Mouse (Mus musculus): ENCODE results near the gene C87436.
A peak's percentile ranks its signal among the peaks of the same experiment; 100 is the strongest.

Gene C87436

GRCm38 (mm10) chr6:86426358-86426757 lies 11.8 kb upstream of the C87436 start, which contains the start of gene Gm44790:
TSS of gene Gm44790 (plus strand) at chr6:86426658.
- DNase-seq (ENCODE audit: low read depth, low spot score), result no peak

DNA sequence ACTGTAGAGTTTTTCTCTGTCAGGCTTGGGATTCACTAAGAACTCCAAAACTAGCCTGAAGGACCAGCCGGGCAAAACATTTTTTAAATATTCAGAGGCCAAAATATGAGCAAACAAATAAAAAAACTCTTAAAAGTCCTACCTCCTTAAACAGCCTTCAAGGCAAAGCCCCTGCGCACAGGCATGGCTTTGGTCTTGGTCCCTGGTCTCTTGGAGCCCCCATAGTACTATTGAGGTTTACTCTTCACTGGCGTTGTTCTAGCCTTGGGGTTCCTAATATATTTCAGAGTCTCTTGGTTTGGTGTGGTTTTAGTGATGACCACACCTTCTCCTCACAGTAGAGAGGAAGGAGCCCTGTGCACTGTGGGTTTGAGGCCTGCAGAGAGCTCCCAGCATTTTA lies 6.6 kb upstream of the C87436 start:
- no peak for DNase-seq (ENCODE audit: low read depth, low spot score)

DNA sequence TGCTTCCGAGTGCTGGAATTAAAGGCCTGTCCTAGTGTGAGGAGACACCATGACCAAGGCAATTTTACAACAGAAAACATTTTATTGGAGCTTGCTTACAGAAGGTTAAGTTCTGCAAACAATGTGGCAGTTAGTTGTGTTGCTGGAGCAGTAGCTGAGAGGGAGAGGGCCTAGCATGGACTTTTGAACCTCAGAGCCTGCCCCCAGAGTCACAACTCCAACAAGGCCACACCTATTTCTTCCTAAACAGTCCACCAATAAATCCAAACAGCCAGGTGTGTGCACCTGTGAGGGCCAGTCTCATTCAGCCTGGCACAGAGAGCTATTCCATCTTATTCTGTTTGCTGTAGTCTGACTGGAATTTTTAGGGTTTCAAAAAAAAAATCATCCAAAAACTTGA lies 4.5 kb upstream of the C87436 start:
- DNase-seq (ENCODE audit: low read depth, low spot score), result no peak

DNA sequence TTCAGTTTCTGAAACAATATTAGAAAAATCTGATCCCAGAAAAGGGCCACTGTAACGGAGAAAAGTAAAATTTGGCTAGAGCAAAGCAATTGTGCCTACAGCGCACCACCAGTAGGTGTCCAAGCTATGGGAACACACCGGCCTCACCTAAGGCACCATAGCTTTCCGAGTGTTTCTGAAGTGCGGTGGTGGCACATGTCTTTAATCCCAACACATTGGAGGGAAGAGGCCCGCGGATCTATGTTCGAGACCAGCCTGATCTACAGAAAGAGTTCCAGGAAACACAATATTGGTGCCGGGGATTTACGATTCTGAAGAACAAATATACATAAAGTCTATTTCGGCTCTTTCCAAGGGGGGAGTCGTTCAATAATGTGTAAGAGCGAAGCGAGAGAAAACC lies 463 bp upstream of the C87436 start:
- peak; percentile 46 for DNase-seq (ENCODE audit: low read depth, low spot score)

DNA sequence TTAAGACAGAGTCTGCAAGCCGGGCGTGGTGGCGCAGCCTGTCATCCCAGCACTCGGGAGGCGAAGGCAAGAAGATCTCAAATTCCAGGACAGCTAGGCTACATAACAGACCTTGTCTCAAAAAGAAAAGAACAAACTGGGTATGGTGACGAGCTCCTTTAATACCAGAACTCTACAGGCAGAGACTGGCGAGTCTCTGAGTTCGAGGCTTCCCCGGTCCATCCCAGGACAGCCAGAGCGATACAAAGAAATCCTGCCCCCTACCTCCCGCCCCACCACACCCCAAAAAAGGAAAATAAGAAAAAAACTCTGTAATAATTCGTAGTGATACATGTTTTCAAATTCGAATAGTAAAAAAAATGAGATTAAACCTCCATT lies 934 bp downstream of the C87436 start:
- no peak for DNase-seq (ENCODE audit: low read depth, low spot score)

GRCm38 (mm10) chr6:86439531-86439930 lies 1.4 kb downstream of the C87436 start:
- DNase-seq (ENCODE audit: low read depth, low spot score), result no peak

- no peak for DNase-seq (ENCODE audit: low read depth, low spot score)
These were observed 3.4 kb downstream of the C87436 start for GRCm38 (mm10) chr6:86441571-86441970.

- no peak for DNase-seq (ENCODE audit: low read depth, low spot score)
These were observed 7.4 kb downstream of the C87436 start for GRCm38 (mm10) chr6:86445551-86445950.

GRCm38 (mm10) chr6:86446927-86447568 lies 8.9 kb downstream of the C87436 start:
- DNase-seq (ENCODE audit: low read depth, low spot score), result no peak

- no peak for DNase-seq (ENCODE audit: low read depth, low spot score)
These were observed 18.6 kb downstream of the C87436 start for GRCm38 (mm10) chr6:86456727-86457126.

GRCm38 (mm10) chr6:86463079-86463478 lies 24.9 kb downstream of the C87436 start:
- no peak for DNase-seq (ENCODE audit: low read depth, low spot score)

DNA sequence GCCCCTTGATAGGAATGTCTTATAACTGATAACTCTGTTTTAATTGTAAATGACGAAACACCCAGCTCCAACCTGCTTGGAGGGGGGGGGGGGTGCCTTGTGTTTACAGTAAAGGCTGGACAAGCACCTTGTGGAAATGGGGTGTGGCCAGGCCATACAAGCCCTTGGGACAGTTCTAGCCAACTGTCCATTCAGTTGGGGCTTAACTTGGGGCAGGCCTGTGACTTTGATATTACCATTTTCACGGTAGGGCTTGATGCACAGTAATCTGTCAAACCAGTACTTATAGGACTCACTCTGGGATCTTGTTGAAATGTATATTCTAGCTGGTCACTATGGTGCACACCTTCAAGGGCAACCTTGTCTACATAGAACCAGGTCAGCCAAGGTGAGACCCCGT lies 33.1 kb downstream of the C87436 start:
- no peak for DNase-seq (ENCODE audit: low read depth, low spot score)

DNA sequence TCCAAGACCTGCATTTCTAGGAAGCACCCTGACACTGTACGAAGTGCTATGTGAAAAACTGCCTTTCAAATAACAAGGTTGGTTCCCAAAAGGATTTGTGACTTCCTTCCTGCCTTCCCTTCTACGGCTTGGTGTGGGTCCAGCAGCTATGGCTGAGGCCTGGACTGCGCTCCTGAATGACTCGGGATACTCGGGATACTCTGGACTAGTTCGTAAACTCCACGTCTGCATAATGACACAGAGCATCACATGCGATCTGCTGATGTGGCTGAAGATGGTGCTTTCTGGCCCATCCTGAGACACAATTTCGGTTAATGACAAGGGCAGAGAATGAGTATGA lies 33.6 kb downstream of the C87436 start:
- DNase-seq (ENCODE audit: low read depth, low spot score), result no peak

GRCm38 (mm10) chr6:86472100-86472955 lies 34.2 kb downstream of the C87436 start:
- peak; percentile 96 for DNase-seq (ENCODE audit: low read depth, low spot score)

GRCm38 (mm10) chr6:86473077-86473476 lies 34.9 kb downstream of the C87436 start:
- DNase-seq (ENCODE audit: low read depth, low spot score), result no peak

DNA sequence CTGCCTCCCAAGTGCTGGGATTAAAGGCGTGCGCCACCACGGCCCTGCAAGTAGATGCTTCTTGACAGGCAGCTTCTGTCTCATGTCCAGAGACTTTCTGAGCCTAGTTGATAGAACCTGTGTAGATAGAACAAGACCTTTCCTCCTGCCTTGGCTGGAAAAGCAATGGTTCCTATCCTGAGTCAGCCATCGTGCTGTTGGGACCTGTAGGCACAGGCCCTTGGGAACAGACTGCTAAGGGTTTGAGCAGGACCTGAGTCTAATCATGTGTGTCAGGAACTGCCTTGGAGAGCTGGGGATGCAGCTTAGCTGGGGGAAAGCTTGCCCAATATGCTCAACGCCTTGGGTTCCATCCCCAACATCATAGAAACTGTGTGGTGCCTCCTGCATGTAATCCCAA lies 35.9 kb downstream of the C87436 start:
- no peak for DNase-seq (ENCODE audit: low read depth, low spot score)

DNA sequence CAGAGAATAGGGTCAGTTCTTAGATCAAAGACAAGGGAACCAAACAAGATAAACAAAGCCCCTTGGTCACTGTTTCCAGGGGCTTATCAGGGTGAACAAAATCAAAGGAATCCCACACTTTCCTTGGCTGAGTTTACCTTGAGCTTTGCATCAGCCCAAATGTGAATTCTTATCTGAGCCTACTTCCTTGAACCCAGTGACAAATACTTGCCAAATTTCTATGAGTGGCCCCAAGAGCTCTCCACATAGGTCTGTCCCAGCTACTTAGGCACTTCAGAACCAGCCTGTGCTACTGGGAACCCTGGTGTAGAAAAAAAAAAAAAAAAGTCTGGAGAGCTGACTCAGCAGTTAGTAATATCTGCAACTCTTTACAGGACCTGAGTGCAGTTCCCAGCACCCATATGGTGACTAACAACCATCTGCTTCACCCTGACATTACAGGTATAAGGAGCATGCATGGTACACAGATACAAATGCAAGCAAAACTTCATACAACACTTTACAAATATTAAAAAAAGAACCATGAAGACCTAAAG lies 36.5 kb downstream of the C87436 start:
- no peak for DNase-seq (ENCODE audit: low read depth, low spot score)

- DNase-seq (ENCODE audit: low read depth, low spot score), result no peak
These were observed 37.4 kb downstream of the C87436 start for GRCm38 (mm10) chr6:86475462-86476167.

GRCm38 (mm10) chr6:86476931-86477330 lies 38.8 kb downstream of the C87436 start:
- no peak for DNase-seq (ENCODE audit: low read depth, low spot score)

DNA sequence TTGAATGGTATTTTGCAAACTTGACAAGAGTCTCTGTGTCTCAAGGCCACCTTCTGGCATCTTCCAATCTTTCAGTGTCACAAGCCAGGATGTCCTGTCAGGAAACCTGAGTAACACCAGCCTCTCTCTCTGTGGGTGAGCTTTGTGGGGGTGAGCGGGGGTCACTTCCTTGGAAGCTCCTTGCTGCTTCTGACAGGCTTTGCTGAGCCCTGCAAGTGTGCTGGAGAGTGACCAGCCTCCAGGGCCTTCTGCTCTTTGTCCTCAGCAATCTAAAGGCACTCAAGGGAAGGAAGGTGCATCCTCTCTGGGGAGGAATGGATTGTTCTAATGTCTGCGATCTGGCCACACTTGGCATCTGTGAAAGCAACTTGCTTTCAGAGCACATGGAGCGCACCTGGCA lies 41.1 kb downstream of the C87436 start:
- DNase-seq (ENCODE audit: low read depth, low spot score), result no peak

GRCm38 (mm10) chr6:86479816-86480188 lies 41.6 kb downstream of the C87436 start:
- DNase-seq (ENCODE audit: low read depth, low spot score), result no peak

DNA sequence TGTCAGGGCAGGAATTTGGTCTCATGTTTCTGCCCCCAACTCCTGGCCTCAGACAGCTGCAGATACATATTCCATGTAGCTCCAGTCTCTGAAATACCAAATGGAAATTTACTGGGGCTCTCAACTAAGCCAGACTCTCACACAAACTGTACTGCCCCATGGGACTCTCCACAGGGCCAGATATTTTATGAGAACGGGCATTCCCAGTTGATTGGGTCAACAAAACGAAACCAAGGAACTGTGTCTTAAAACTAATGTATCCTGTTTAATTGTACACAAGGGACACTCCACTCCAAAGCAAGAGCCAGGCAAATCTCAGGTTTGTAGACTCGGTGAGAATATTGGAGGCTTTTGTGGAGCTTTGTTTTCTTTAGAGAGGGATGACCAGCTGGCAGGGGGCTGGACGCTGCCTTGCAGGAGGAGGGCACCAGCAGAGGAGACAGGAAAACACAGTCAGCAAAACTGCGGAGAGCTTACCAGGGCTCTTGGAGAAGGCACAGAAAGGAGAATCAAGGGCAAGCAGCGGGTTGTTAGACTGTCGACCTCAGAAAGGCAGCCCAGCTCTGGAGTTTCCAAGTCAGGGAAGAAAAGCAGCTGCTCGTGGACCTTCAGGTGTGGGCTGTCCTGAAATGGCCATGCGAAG lies 42.1 kb downstream of the C87436 start:
- no peak for DNase-seq (ENCODE audit: low read depth, low spot score)
